Mouse (Mus musculus) embryonic fibroblast, embryonic 13.5 days (primary cell): ENCODE results near the gene Mov10.

Experiments used
- CTCF ChIP-seq: IDR thresholded peaks from 2 replicates; pipeline ENCODE4 v1.5.1; 2011; ENCODE audit warnings: mild to moderate bottlenecking, control low read depth, low read length, moderate library complexity, borderline replicate concordance; ENCODE audit not compliant: insufficient read depth
- POLR2A ChIP-seq: IDR thresholded peaks from 2 replicates; pipeline ENCODE4 v1.6.1; 2011; ENCODE audit warnings: low read depth, mild to moderate bottlenecking, control low read depth, low read length, moderate library complexity

GRCm38 (mm10) chr3:104769135-104769534 lies 49.2 kb downstream of the Mov10 start:
- TF ChIP-seq CTCF (no peak), POLR2A (no peak)
